Mouse (Mus musculus) megakaryocyte, embryonic 14.5 days (primary cell): ENCODE measurements around the gene Acot2.

Experiments used
- FLI1 ChIP-seq: IDR thresholded peaks from 2 replicates; pipeline ENCODE4 v1.6.1; 2012; ENCODE audit warnings: low read length, inconsistent platforms, mixed read lengths
- GATA1 ChIP-seq: IDR thresholded peaks from 3 replicates; pipeline ENCODE4 v1.6.1; 2012; ENCODE audit warnings: mixed read lengths, low read length, inconsistent platforms, borderline replicate concordance

- TF ChIP-seq GATA1 (no peak), FLI1 (no peak)
Measured at GRCm38 (mm10) chr12:83951711-83952575, 35.7 kb upstream of the Acot2 start.
